In genomic region chr13:18757958-18758357, GRCm38 (mm10) we compare ENCODE assay signal across 12 mouse cellular contexts. TPM values are rescaled to one million over a fixed set of nuclear protein-coding genes. Genes with fewer than 3 reads are reported as not detected.
DNase-seq lines count a peak whose midpoint lies in the region; ATAC-seq and TF ChIP-seq lines count a peak whose summit lies in the region.
"Had no signal": no experiment of that assay in that cellular context is flagged by ENCODE, and none has a peak within 500 bp of the region (broad histone marks: within the 10 kb centered on the region; RNA-seq: fewer than 3 reads in every experiment).

No protein-coding gene starts in this region.

- H3K36me3 ChIP-seq in kidney, adult 2 months (ENCODE audit: control insufficient read depth, insufficient read depth, low read length): no peaks in the 10 kb centered on the region
- H3K36me3 ChIP-seq in kidney, embryonic 16.5 days (ENCODE audit: insufficient read depth, low read length): no peaks in the 10 kb centered on the region
- no peaks in the 10 kb centered on the region for H3K36me3 ChIP-seq in midbrain, postnatal 0 days (ENCODE audit: insufficient read depth, low read length)
- H3K36me3 ChIP-seq in midbrain, embryonic 10.5 days: no peaks in the 10 kb centered on the region

- no peak for ATAC-seq in kidney, embryonic 16.5 days (ENCODE audit: low FRiP score, low TSS enrichment)
- ATAC-seq in midbrain, postnatal 0 days (ENCODE audit: low FRiP score): no peak
- ATAC-seq in erythroblast, adult 5-6 weeks (replicated peaks; ENCODE audit: low FRiP score, poor library complexity, severe bottlenecking): no peak

- TF ChIP-seq CTCF in kidney, adult 2 months (conservative IDR thresholded peaks at IDR 0.05; ENCODE audit: insufficient read depth, insufficient read length, low read depth, low read length): peak; percentile 52
- TF ChIP-seq CTCF in midbrain, postnatal 0 days (IDR thresholded peaks at IDR 0.05): peak; percentile 55

- no peak overlapping the region for H3K27ac ChIP-seq in kidney, adult 2 months (ENCODE audit: insufficient read depth, low read depth, low read length)
- no peak overlapping the region for H3K27ac ChIP-seq in kidney, embryonic 16.5 days (ENCODE audit: low read length)
- H3K27ac ChIP-seq in midbrain, postnatal 0 days (ENCODE audit: low read depth, low read length): no peak overlapping the region
- no peak overlapping the region for H3K27ac ChIP-seq in midbrain, embryonic 10.5 days (replicated peaks)
- H3K27ac ChIP-seq: macrophage had no signal

- no peak for TF ChIP-seq POLR2A in kidney, adult 2 months (IDR thresholded peaks at IDR 0.05; ENCODE audit: low read depth, low read length)

- no peak overlapping the region for H3K4me3 ChIP-seq in kidney, adult 2 months (ENCODE audit: insufficient read depth, low read depth, low read length)
- no peak overlapping the region for H3K4me3 ChIP-seq in kidney, embryonic 16.5 days (ENCODE audit: low read length)
- no peak overlapping the region for H3K4me3 ChIP-seq in midbrain, postnatal 0 days (ENCODE audit: low read depth, low read length)
- H3K4me3 ChIP-seq in midbrain, embryonic 10.5 days: no peak overlapping the region

- no peak overlapping the region for H3K4me2 ChIP-seq in kidney, embryonic 16.5 days (replicated peaks; ENCODE audit: low read depth, low read length)
- H3K4me2 ChIP-seq in midbrain, postnatal 0 days (ENCODE audit: low read depth, low read length, poor library complexity, severe bottlenecking): no peak overlapping the region

- 81% methylated on average over 3 of the region's 3 CpGs for WGBS in kidney, adult 2 months
- WGBS in kidney, embryonic 16.5 days: 75% methylated on average over 3 of the region's 3 CpGs
- 87% methylated on average over 3 of the region's 3 CpGs for WGBS in midbrain, postnatal 0 days
- WGBS in midbrain, embryonic 10.5 days: 87% methylated on average over 3 of the region's 3 CpGs

- peaks cover 6% of the 10 kb centered on the region for H3K4me1 ChIP-seq in kidney, adult 2 months (ENCODE audit: control insufficient read depth, insufficient read depth, low read length)
- H3K4me1 ChIP-seq in kidney, embryonic 16.5 days (ENCODE audit: insufficient read depth, low read length): no peaks in the 10 kb centered on the region
- no peaks in the 10 kb centered on the region for H3K4me1 ChIP-seq in midbrain, postnatal 0 days (ENCODE audit: insufficient read depth, low read length)
- no peaks in the 10 kb centered on the region for H3K4me1 ChIP-seq in midbrain, embryonic 10.5 days

- peak; percentile 0 to 16 for DNase-seq in adrenal gland, postnatal 36 days
- DNase-seq in adrenal gland, postnatal 4 days (ENCODE audit: low spot score in 2 of 2): no peak
- DNase-seq in kidney, adult 2 months: peak; percentile 6
- no peak for DNase-seq in midbrain, postnatal 0 days (ENCODE audit: low spot score)
- DNase-seq in midbrain, embryonic 10.5 days (ENCODE audit: low spot score): no peak
- DNase-seq in right cerebral cortex, adult 18-20 months: no peak
- DNase-seq: B cell, adult 2 months; gastrocnemius, postnatal 25 days; thymus, adult 18-20 months had no signal

- no peaks in the 10 kb centered on the region for H3K27me3 ChIP-seq in kidney, adult 2 months (replicated peaks; ENCODE audit: control insufficient read depth, insufficient read depth, low read length)
- no peaks in the 10 kb centered on the region for H3K27me3 ChIP-seq in kidney, embryonic 16.5 days (ENCODE audit: insufficient read depth, low read length)
- H3K27me3 ChIP-seq in midbrain, postnatal 0 days (ENCODE audit: insufficient read depth, low read length): no peaks in the 10 kb centered on the region
- H3K27me3 ChIP-seq in midbrain, embryonic 10.5 days (ENCODE audit: low read depth, poor library complexity, severe bottlenecking): no peaks in the 10 kb centered on the region

- no peak overlapping the region for H3K9ac ChIP-seq in kidney, embryonic 16.5 days (replicated peaks; ENCODE audit: low read length)
- no peak overlapping the region for H3K9ac ChIP-seq in midbrain, postnatal 0 days (replicated peaks; ENCODE audit: low read length, poor library complexity, severe bottlenecking)

- no peaks in the 10 kb centered on the region for H3K9me3 ChIP-seq in kidney, embryonic 16.5 days (ENCODE audit: low read length)
- no peaks in the 10 kb centered on the region for H3K9me3 ChIP-seq in midbrain, postnatal 0 days (ENCODE audit: low read length)
- H3K9me3 ChIP-seq in midbrain, embryonic 10.5 days (replicated peaks): no peaks in the 10 kb centered on the region

RNA-seq across cellular contexts. Expression of gene Vps41, which starts 40.9 kb away (rescaled TPM):
- total RNA-seq in adrenal gland, postnatal 36 days (2021): 10 to 100 TPM; 62.4 to 78.7 TPM
- 10 to 100 TPM; 74.8 to 76.4 TPM for total RNA-seq in adrenal gland, postnatal 4 days (2021)
- 23.3 and 24.4 TPM in 2 replicates for polyA plus RNA-seq in kidney, adult 2 months (2012; rRNA removed)
- 70.1 and 72.2 TPM in 2 replicates for polyA plus RNA-seq in kidney, embryonic 16.5 days (2015; fragmentation: Nextera tagmentation; extraction: Ambion mirVana)
- total RNA-seq in midbrain, postnatal 0 days (2014; rRNA removed): 102 and 110 TPM in 2 replicates
- 95.5 and 98.4 TPM in 2 replicates for polyA plus RNA-seq in midbrain, postnatal 0 days (2015; fragmentation: Nextera tagmentation; extraction: Ambion mirVana)
- 67.1 and 81.5 TPM in 2 replicates for polyA plus RNA-seq in midbrain, embryonic 10.5 days (2016; fragmentation: Nextera tagmentation; extraction: Ambion mirVana)
- total RNA-seq in erythroblast, adult 5-6 weeks (2015; ENCODE audit: low replicate concordance): 14.6 and 16.7 TPM in 2 replicates
- 11.6 and 16.4 TPM in 2 replicates for total RNA-seq in erythroblast, adult 5-6 weeks (2017; ENCODE audit: low replicate concordance)

Comparison
In these comparisons a context has a peak if more than half of its experiments do, and no peak if none do; other contexts are left out.
1. DNase-seq: peak in adrenal gland, postnatal 36 days (2 of 2) and kidney, adult 2 months (single experiment); none in adrenal gland, postnatal 4 days (0 of 2), midbrain, postnatal 0 days (single experiment), midbrain, embryonic 10.5 days (single experiment) and right cerebral cortex, adult 18-20 months (single experiment).